Mouse (Mus musculus): ENCODE measurements around the gene Gpm6a.
A peak's percentile ranks its signal among the peaks of the same experiment; 100 is the strongest.

Gene Gpm6a

DNA sequence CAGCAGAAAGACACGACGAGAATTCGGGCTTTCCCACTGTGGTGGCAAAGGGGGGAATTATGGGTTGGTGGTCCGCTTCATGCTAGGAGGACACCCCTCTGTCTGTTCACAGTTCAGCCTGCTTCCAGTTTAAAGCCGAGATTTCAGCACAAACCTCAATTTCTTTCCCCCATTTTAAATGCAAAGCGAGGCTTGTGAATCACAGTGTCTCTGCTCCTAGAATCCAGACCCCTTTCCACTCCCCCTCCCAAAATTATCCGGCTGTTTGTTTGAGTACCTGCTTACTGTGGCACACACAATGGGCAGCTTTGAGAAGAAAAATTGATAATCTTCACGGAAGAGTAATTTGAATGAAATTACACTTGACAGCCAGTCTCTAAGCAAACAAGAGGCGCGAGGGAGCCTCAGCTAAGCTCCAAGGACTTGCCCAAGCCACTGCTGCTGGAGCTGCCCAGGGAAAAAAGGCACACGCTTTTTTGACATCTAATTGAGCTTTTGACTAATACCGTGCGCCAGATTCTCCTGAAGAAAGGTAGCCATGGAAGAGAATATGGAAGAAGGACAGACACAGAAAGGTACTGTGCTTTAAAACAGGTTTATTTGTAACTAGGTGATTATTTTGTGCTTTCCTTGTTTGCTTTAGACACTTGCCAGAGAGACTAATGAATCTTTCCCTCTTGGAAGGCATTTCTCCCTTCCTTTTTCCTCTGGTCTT lies at the start of gene Gpm6a:
TSS of gene Gpm6a (plus strand) at position 103 of the 715 bp plus-strand sequence.
- no peak for DNase-seq (ENCODE audit: low spot score in 2 of 2)

GRCm38 (mm10) chr8:54912891-54913290 lies 41.8 kb upstream of the Gpm6a start:
- DNase-seq (ENCODE audit: low spot score in 2 of 2) = no peak

- DNase-seq (ENCODE audit: low spot score in 2 of 2) = no peak
These were observed 36.9 kb upstream of the Gpm6a start for GRCm38 (mm10) chr8:54917710-54918109.

DNA sequence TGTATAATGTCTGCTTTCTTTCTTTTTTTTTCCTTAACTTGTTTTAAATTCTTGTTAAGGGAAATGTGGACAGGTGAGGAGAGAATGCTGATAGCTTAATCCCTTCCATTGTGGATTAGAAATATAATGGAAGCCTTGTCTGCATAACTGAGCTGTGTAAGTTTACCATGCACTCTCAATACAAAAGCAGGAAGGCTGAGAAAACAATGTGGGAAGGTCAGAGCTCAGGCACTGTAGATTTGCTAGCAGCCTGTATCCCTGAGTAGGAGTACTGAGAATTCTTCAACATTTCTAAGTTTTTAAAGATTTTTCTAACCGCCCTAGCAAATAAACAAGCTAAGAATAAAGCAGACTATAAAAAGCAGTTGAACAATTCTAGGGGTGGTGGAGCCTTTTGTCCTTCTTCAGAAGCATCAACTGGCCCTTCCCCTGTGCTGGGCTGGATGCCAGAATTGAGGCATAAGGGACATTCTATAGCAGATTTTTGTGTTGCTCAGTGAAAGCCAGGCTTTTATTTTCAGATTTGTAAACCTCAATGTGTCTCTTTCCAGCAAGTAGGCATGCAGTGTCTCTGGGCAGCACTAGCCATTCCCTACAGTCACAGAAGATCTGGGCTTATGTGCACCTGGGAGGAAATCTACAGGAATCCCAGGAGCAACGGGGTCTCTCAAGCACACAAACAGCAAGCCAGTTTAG lies 32.3 kb upstream of the Gpm6a start:
- no peak for DNase-seq (ENCODE audit: low spot score in 2 of 2)

- DNase-seq (ENCODE audit: low spot score in 2 of 2) = peak in 1 of 2 experiments; percentile 23
These were observed 29.7 kb upstream of the Gpm6a start for GRCm38 (mm10) chr8:54924936-54925335.

- DNase-seq (ENCODE audit: low spot score in 2 of 2) = no peak
These were observed 22.3 kb upstream of the Gpm6a start for GRCm38 (mm10) chr8:54932306-54932705.

- no peak for DNase-seq (ENCODE audit: low spot score in 2 of 2)
These were observed 1.3 kb upstream of the Gpm6a start for GRCm38 (mm10) chr8:54953351-54953750.

GRCm38 (mm10) chr8:54954030-54954429 lies 613 bp upstream of the Gpm6a start:
- DNase-seq (ENCODE audit: low spot score in 2 of 2) = no peak

- DNase-seq (ENCODE audit: low spot score in 2 of 2) = no peak
These were observed 785 bp downstream of the Gpm6a start for GRCm38 (mm10) chr8:54955456-54955800.

DNA sequence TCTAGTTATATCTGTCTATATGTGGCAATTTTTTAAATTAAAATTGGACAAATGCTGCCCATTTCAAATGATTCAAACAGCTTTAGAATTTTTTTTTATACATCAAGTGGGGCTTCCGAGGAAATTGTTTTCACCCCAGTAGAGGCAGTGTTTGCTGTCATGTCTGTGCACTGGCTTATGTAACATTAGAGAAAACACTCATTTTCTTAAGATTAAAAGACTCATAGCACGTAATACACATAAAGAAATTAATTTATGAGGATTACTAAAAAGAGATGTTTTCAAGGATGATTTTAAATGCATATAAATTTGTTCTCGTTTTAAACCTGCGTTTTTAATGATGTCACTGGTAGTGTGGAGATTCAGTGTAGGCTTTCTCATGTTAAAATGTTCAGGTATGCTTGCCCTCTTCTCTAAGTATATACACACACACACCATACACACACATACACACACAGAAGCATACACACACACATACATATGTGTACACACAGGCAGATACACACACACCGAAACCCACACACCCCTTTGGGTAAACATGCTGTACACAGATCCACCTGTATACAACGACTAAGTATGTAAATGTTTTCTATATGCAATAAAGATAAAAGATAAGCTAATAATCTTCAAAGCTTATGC lies 1.4 kb downstream of the Gpm6a start:
- no peak for DNase-seq (ENCODE audit: low spot score in 2 of 2)

- no peak for DNase-seq (ENCODE audit: low spot score in 2 of 2)
These were observed 2.1 kb downstream of the Gpm6a start for GRCm38 (mm10) chr8:54956787-54957186.

DNA sequence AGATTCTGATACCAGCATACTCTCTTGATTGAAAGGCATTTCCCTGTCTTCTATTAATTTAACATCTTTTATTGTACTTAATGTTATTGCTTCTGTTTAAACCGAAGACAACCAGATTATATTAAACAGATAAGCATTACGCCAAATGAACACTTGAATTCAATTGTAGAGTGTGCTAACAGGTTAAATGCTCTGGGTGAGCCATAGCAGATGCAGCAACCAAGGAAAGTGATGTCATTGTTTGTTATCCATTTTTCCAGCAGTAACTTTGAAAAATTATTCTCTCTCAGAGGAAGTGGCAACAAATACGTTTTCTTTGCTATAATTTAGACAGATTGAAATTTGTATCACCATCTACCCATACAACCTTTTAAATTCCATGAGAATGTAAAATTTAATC lies 2.9 kb downstream of the Gpm6a start:
- no peak for DNase-seq (ENCODE audit: low spot score in 2 of 2)

DNA sequence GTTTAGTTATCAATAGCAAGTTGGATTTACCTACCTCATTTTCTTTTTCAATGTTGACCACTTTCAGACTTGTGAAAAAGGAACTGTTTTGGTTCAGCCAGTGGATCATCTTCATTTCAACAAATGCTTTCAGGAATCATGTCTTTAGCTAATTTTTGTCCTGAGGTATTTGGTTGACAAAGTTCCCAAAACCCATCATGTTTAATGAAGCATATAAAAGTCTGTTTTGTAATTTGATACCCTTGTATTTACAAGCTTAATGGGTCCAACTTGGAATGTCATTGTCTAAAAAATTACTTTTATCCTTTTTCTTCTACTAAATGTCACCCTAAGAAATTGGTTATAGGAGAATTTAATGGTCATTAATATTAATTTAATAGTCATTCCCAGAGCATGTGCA lies 6.9 kb downstream of the Gpm6a start:
- DNase-seq (ENCODE audit: low spot score in 2 of 2) = no peak

DNA sequence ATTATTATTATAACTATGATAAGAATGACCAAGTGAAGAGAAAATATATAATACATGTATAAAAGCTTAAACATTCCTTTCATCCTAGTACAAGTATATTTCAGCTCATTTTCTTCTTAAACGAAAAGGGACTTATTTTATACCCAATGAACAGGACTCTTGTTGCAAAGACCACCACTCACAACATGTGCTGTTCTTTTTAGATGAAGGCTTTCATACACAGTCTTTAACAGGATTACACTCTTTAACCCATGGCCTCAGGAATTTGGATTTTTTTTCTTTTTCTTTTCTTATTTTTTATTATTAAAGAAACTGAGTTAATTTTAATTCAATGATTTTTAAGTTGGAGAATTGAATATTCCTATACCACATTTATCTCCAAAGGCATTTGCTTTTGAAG lies 20.4 kb downstream of the Gpm6a start:
- no peak for DNase-seq (ENCODE audit: low spot score in 2 of 2)

- DNase-seq (ENCODE audit: low spot score in 2 of 2) = no peak
These were observed 20.9 kb downstream of the Gpm6a start for GRCm38 (mm10) chr8:54975506-54975905.

DNA sequence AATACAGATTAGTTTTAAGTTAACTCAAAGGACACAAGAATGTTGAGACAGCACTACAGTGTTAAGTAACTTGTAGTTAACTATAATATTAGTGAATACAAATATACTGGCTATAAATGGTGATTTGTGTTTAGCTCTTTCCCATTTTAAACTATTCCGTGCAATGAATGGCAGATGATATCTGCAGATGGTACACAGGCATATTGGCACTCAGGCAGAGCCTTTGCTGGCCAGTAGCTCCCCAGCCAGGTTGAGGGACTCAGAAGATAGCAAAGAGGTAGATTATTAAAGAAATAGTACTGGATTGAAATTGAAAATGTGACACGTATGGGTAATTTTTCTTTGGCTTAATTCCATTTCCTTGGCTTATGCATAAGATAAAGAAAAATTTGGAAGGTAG lies 21.3 kb downstream of the Gpm6a start:
- DNase-seq (ENCODE audit: low spot score in 2 of 2) = no peak

GRCm38 (mm10) chr8:54976663-54977062 lies 22.0 kb downstream of the Gpm6a start:
- DNase-seq (ENCODE audit: low spot score in 2 of 2) = no peak

DNA sequence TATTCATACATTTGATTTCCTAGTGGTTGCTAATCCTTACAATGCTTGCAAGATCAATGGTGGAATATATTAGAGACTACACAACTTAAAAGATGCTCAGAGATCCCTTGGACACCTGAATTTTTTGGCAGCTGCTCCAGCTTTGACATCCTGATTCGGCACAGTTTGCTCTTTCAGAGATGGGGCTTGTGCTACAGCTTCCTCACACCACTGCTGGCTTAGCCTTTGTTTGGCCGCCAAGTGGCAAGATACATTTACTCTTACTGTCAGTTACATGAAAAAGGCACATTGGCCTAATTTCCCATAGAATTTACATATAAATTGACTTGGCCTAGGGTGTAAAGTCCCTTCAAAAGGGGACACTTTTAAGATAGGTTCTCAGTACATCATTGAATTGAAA lies 32.1 kb downstream of the Gpm6a start:
- DNase-seq (ENCODE audit: low spot score in 2 of 2) = no peak

DNA sequence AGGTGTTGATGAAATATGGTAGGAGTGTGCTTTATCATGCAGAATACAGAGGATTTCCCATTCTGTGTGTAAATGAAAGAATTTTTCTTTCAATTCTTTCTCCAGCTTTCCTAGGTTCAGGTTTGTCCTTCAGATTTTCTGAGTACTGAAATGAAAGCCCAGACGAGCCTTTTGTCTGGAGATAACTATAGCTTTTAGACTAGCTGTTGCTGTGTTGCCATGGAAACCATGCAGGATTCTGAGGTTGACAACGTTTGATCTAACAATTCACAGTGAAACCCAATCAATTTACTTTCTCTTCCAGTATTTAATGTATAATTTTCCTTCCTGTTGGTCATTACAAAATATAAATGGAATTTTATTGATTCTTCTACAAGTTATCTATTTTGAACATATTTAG lies 34.5 kb downstream of the Gpm6a start:
- no peak for DNase-seq (ENCODE audit: low spot score in 2 of 2)

DNA sequence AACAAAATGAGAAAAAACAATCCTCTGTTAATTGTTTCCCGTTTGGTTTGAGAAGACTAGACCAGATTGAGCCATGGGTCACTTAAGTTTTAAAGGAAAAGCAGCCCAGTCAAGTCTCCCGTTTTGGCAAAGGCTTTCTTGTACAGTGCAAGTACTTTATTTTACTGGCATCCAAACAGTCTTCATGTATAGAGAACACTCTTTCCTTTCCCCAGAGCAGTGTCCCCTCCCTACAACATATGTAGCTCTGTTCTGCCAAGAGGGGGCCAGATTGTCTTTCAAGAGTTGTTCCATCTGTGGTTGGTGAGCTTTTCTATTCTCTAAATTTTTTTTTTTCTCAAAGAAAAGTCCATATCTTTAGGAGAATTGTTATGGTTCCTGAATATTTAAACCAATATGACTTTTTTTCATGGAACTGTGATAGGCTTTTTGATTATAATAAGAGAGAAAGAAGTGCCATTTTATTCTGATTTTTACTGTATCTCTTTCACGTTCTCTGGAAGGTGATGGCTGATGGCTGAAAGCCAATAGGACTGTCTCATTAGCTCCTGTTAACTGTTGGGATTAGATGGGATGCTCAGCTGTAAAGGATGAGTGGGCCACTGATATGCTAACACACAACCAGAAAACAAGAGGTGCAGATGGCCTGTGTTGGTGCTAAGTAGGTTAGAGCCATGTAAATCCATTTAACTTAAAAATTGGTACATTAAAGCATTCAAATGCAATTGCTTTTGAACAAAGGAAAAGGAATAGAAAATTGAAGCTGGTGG lies 37.4 kb downstream of the Gpm6a start:
- DNase-seq (ENCODE audit: low spot score in 2 of 2) = no peak

DNA sequence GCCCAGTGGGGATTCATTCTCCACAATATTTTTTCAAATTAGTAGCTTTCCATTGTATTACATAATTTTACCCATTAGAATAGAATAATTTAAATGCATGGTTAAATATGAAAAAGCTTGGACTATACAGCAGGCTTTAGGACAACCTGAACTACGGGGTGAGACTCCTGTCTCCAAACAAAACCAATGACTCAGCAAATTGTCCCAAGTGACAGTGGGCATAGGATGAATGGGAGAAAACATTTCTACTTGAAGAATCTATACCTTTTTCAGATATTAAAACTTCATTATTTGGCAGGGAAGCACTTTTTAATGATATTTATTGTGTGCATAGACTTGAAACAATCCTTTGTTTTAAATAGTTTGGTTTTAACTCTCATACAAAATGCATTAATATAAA lies 41.0 kb downstream of the Gpm6a start:
- DNase-seq (ENCODE audit: low spot score in 2 of 2) = no peak

- DNase-seq (ENCODE audit: low spot score in 2 of 2) = no peak
These were observed 47.8 kb downstream of the Gpm6a start for GRCm38 (mm10) chr8:55002398-55002797.
